Mouse (Mus musculus): ENCODE results near the gene Jhy. TPM values are rescaled to one million over a fixed set of nuclear protein-coding genes. Genes with fewer than 3 reads are reported as not detected.

Gene Jhy
- total RNA-seq, 2 experiments from 2014 or later = 0.23 to 0.25 TPM

GRCm38 (mm10) chr9:40927351-40927980 lies 36.5 kb downstream of the Jhy start:
- no peak for DNase-seq (ENCODE audit: low spot score in 2 of 2)

- no peak for DNase-seq (ENCODE audit: low spot score in 2 of 2)
These were observed 45.9 kb downstream of the Jhy start for GRCm38 (mm10) chr9:40917871-40918613.

GRCm38 (mm10) chr9:40908915-40909314 lies 55.0 kb downstream of the Jhy start:
- DNase-seq (ENCODE audit: low spot score in 2 of 2) = no peak

GRCm38 (mm10) chr9:40908411-40908810 lies 55.5 kb downstream of the Jhy start:
- no peak for DNase-seq (ENCODE audit: low spot score in 2 of 2)

GRCm38 (mm10) chr9:40907413-40907812 lies 56.5 kb downstream of the Jhy start:
- no peak for DNase-seq (ENCODE audit: low spot score in 2 of 2)

GRCm38 (mm10) chr9:40892456-40892855 lies 71.5 kb downstream of the Jhy start:
- no peak for DNase-seq (ENCODE audit: low spot score in 2 of 2)

GRCm38 (mm10) chr9:40889389-40889788 lies 74.5 kb downstream of the Jhy start:
- no peak for DNase-seq (ENCODE audit: low spot score in 2 of 2)

GRCm38 (mm10) chr9:40885669-40886068 lies 78.2 kb downstream of the Jhy start:
- DNase-seq (ENCODE audit: low spot score in 2 of 2) = no peak

GRCm38 (mm10) chr9:40878998-40879397 lies 84.9 kb downstream of the Jhy start:
- no peak for DNase-seq (ENCODE audit: low spot score in 2 of 2)

GRCm38 (mm10) chr9:40878291-40878945 lies 85.5 kb downstream of the Jhy start:
- no peak for DNase-seq (ENCODE audit: low spot score in 2 of 2)

- no peak for DNase-seq (ENCODE audit: low spot score in 2 of 2)
These were observed 86.1 kb downstream of the Jhy start for GRCm38 (mm10) chr9:40877881-40878235.

- no peak for DNase-seq (ENCODE audit: low spot score in 2 of 2)
These were observed 86.6 kb downstream of the Jhy start for GRCm38 (mm10) chr9:40877146-40877880.

GRCm38 (mm10) chr9:40876693-40877092 lies 87.2 kb downstream of the Jhy start:
- no peak for DNase-seq (ENCODE audit: low spot score in 2 of 2)

GRCm38 (mm10) chr9:40876164-40876563 lies 87.8 kb downstream of the Jhy start:
- DNase-seq (ENCODE audit: low spot score in 2 of 2) = no peak

- no peak for DNase-seq (ENCODE audit: low spot score in 2 of 2)
These were observed 88.5 kb downstream of the Jhy start for GRCm38 (mm10) chr9:40875431-40875830.

GRCm38 (mm10) chr9:40874961-40875360 lies 89.0 kb downstream of the Jhy start:
- no peak for DNase-seq (ENCODE audit: low spot score in 2 of 2)

- DNase-seq (ENCODE audit: low spot score in 2 of 2) = peak; percentile 23 to 55
These were observed 90.1 kb downstream of the Jhy start, which contains the start of gene Bsx for GRCm38 (mm10) chr9:40873556-40874470. Gene Bsx, plus strand, starts transcription at chr9:40874127.

GRCm38 (mm10) chr9:40872156-40872478 lies 91.8 kb downstream of the Jhy start:
- DNase-seq (ENCODE audit: low spot score in 2 of 2) = no peak

- no peak for DNase-seq (ENCODE audit: low spot score in 2 of 2)
These were observed 92.4 kb downstream of the Jhy start for GRCm38 (mm10) chr9:40871369-40872155.

GRCm38 (mm10) chr9:40870331-40870730 lies 93.6 kb downstream of the Jhy start:
- DNase-seq (ENCODE audit: low spot score in 2 of 2) = no peak

Data from adrenal gland, postnatal 4 days (tissue).